Mouse (Mus musculus): ENCODE data around the gene Maneal.

The Maneal gene

DNA sequence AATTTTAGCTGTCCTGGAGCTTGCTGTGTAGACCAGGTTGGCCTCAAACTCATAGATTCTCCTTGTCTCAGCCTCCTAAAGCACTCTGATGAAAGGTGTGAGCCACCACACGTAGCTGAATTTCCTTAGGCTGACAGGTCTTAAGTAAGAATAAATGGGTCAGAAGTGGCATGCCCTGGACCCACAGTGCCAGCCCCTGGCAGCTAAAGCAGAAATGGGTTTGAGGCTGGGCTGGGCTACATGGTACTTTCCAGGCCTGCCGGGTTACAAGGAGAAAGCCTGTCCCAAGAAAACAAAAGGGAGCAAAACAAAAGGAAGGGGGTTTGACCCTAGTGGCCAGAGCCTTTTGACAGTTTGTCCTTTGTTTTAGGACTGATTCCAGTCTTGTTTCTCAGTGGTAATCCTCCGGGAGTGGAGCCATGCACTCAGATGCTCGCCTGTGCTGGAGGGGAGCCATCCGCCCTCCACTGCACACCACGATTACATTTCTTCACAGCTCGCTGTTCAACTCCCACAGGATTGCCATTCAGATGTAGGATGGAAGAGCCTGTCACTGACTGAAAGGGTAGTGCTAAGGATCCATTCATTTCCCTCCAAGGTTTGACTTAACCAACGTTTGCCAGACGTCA, 50.5 kb downstream of the Maneal start:
- Histone ChIP-seq H3K4me3 (replicated peaks; ENCODE audit: low read length) (no peak overlapping the region), H3K27me3 (ENCODE audit: insufficient read depth, low read length) (no peaks in the 10 kb centered on the region), H3K9me3 (ENCODE audit: low read length) (no peaks in the 10 kb centered on the region), H3K36me3 (ENCODE audit: insufficient read depth, low read length) (peaks cover 75% of the 10 kb centered on the region), H3K4me1 (replicated peaks; ENCODE audit: low read depth, low read length) (peaks cover 76% of the 10 kb centered on the region)
- TF ChIP-seq POU5F1 (IDR thresholded peaks at IDR 0.05; ENCODE audit: borderline replicate concordance, low read length) (no peak), NANOG (IDR thresholded peaks at IDR 0.05; ENCODE audit: borderline replicate concordance, low read length) (no peak), CTCF (conservative IDR thresholded peaks at IDR 0.05; ENCODE audit: low read length) (no peak)

DNA sequence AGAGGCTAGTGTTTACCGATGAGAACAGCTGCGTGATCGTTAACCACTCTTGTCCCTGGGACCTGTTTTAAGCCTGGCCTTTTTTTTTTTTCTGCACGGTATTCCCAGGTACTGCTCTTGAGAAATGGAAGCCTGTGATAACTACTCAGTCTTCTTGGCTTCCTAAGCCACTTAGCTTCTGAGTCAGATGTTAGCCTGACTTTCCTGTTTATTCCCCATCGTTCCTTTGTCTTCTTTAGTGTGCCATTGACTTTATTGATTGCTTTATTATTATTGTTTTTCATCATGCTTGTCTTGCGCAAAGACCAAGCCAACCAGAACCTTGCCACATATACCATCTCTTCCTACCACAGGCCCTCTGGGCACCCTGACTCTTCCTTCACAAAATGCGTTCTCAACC, 51.9 kb downstream of the Maneal start:
- H3K36me3 ChIP-seq (ENCODE audit: insufficient read depth, low read length), result peaks cover 77% of the 10 kb centered on the region
- TF ChIP-seq POU5F1 (IDR thresholded peaks at IDR 0.05; ENCODE audit: borderline replicate concordance, low read length), result no peak
- TF ChIP-seq CTCF (conservative IDR thresholded peaks at IDR 0.05; ENCODE audit: low read length), result no peak
- TF ChIP-seq NANOG (IDR thresholded peaks at IDR 0.05; ENCODE audit: borderline replicate concordance, low read length), result no peak

DNA sequence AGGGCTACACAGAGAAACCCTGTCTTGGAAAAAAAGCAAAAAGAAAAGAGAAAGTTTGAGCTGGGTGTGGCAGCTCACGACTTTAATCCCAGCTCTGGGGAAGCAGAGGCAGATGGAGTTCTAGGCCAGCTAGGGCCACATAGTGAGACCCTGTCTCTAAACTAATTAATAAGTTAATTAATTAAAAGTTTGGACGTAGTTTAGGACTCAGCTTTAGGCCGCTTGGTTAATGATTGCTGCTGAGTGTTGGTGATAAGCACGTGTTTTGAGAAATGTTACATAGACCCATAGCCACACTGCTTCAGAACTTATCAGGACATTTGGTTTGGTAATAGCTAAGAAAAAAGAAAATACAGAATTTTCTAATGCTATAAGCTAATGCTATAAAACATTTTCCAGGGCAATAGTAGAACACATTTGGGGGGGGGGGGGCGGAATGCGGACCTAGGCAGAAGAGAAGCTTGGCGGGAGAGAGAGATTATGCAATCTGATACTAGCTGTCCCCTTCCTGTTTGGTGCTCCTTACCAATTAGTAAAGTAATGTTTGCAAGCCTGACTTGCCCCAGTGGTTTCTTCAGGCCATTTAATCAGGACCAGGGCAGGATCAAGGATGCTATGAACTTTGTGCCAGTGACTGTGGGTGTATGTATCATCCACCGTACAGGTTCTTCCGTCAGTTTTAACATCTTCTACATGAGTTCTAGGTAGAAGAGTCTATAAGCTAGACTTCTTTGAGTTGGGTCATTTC, 52.7 kb downstream of the Maneal start:
- Histone ChIP-seq H3K4me1 (replicated peaks; ENCODE audit: low read depth, low read length) (peaks cover 74% of the 10 kb centered on the region), H3K4me3 (replicated peaks; ENCODE audit: low read length) (no peak overlapping the region)

More for the DNA sequence above, 51.9 kb downstream of the Maneal start:
- Histone ChIP-seq H3K4me3 (replicated peaks; ENCODE audit: low read length) (no peak overlapping the region), H3K27me3 (ENCODE audit: insufficient read depth, low read length) (no peaks in the 10 kb centered on the region), H3K4me1 (replicated peaks; ENCODE audit: low read depth, low read length) (peaks cover 72% of the 10 kb centered on the region), H3K9me3 (ENCODE audit: low read length) (no peaks in the 10 kb centered on the region)

DNA sequence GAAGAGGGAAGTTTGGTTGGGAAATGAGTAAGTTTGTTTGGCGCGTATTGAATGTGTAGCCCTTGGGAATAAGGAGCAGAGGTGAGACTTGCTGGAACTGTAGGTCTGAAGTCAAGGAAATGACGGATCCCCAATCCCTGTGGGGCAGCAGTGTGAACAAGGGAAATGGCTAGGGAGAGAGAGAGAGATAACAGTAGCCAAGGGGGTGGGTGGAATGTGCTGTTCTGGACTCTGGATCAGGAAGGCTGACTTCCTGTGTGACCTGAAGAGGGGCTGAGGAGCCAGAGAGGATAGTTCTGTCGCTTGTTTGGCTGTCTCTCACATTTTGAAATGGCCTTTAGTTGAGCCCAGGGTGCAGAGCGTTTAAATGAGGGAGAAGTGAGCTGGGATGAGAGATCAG, 53.5 kb downstream of the Maneal start:
- no peak for TF ChIP-seq CTCF (conservative IDR thresholded peaks at IDR 0.05; ENCODE audit: low read length)
- TF ChIP-seq POU5F1 (IDR thresholded peaks at IDR 0.05; ENCODE audit: borderline replicate concordance, low read length), result no peak
- no peak for TF ChIP-seq NANOG (IDR thresholded peaks at IDR 0.05; ENCODE audit: borderline replicate concordance, low read length)
- H3K36me3 ChIP-seq (ENCODE audit: insufficient read depth, low read length), result peaks cover 78% of the 10 kb centered on the region
- no peaks in the 10 kb centered on the region for H3K9me3 ChIP-seq (ENCODE audit: low read length)

More for the DNA sequence above, 52.7 kb downstream of the Maneal start:
- Histone ChIP-seq H3K27me3 (ENCODE audit: insufficient read depth, low read length) (no peaks in the 10 kb centered on the region), H3K36me3 (ENCODE audit: insufficient read depth, low read length) (peaks cover 81% of the 10 kb centered on the region), H3K9me3 (ENCODE audit: low read length) (no peaks in the 10 kb centered on the region)
- TF ChIP-seq POU5F1 (IDR thresholded peaks at IDR 0.05; ENCODE audit: borderline replicate concordance, low read length), result no peak
- TF ChIP-seq NANOG (IDR thresholded peaks at IDR 0.05; ENCODE audit: borderline replicate concordance, low read length), result no peak
- no peak for TF ChIP-seq CTCF (conservative IDR thresholded peaks at IDR 0.05; ENCODE audit: low read length)

More for the DNA sequence above, 53.5 kb downstream of the Maneal start:
- H3K4me1 ChIP-seq (replicated peaks; ENCODE audit: low read depth, low read length), result peaks cover 75% of the 10 kb centered on the region
- H3K4me3 ChIP-seq (replicated peaks; ENCODE audit: low read length), result no peak overlapping the region
- H3K27me3 ChIP-seq (ENCODE audit: insufficient read depth, low read length), result no peaks in the 10 kb centered on the region
